Mouse (Mus musculus) E14TG2a.4 (cell line): ENCODE measurements around the gene Dnmt3a.
"Not testable (repeated sequence)": the region's sequence is repeated elsewhere in the genome, so short reads cannot be mapped to it uniquely, and the experiment has no call there.

Experiments
- H3K27me3 ChIP-seq: 2 replicates; pipeline ENCODE4 v1.6.1; 2014; ENCODE audit warnings: low read length, control low read depth; ENCODE audit not compliant: insufficient read depth
- H3K36me3 ChIP-seq: 2 replicates; pipeline ENCODE4 v1.6.1; 2014; ENCODE audit warnings: low read length, control low read depth; ENCODE audit not compliant: insufficient read depth
- H3K4me1 ChIP-seq: replicated peaks from 2 replicates; pipeline ENCODE4 v1.6.1; 2014; ENCODE audit warnings: low read depth, low read length, control low read depth
- H3K4me3 ChIP-seq: replicated peaks from 2 replicates; pipeline ENCODE4 v1.5.1; 2014; ENCODE audit warnings: mild to moderate bottlenecking, low read length
- H3K9me3 ChIP-seq: 2 replicates; pipeline ENCODE4 v1.6.1; 2014; ENCODE audit warnings: low read length, control low read depth
- CTCF ChIP-seq: conservative IDR thresholded peaks from 2 replicates; pipeline ENCODE4 v1.5.1; 2014; ENCODE audit warnings: low read length
- NANOG ChIP-seq: IDR thresholded peaks from 2 replicates; pipeline ENCODE4 v1.6.1; 2014; ENCODE audit warnings: borderline replicate concordance, low read length, mixed read lengths
- POU5F1 ChIP-seq: IDR thresholded peaks from 2 replicates; pipeline ENCODE4 v1.6.1; 2014; ENCODE audit warnings: low read length, borderline replicate concordance

Gene Dnmt3a

DNA sequence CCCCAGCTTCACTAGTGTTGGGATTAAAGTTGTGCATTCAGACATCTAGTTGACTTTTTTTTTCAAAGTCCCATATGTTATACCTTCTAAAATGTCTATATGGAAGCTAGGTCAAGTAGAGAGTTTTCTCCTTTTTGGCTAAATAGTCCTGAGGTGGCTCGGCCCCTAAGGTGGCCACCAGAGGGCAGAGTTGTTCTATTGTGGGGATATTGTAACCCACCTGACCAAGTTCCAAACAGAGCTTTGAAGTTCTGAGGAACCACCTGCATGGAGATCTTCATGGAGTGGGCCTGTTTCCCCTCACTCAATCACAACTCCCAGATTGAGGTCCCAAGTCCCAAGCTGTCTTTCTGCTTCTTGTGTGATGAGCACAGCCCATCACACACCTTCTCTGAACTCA, 120.3 kb downstream of the Dnmt3a start:
- peaks cover 10% of the 10 kb centered on the region for H3K4me1 ChIP-seq
- no peaks in the 10 kb centered on the region for H3K36me3 ChIP-seq
- no peak overlapping the region for H3K4me3 ChIP-seq
- peaks cover 11% of the 10 kb centered on the region; the same call in 1 of the 2 replicates for H3K27me3 ChIP-seq
- no peak for TF ChIP-seq POU5F1
- TF ChIP-seq NANOG: no peak
- TF ChIP-seq CTCF: peak; percentile 89
- H3K9me3 ChIP-seq: no peaks in the 10 kb centered on the region

GRCm38 (mm10) chr12:3928841-3929240, 123.0 kb downstream of the Dnmt3a start:
- Histone ChIP-seq H3K27me3 (peaks cover 8% of the 10 kb centered on the region; the same call in 1 of the 2 replicates), H3K36me3 (no peaks in the 10 kb centered on the region), H3K4me1 (no peaks in the 10 kb centered on the region), H3K9me3 (no peaks in the 10 kb centered on the region), H3K4me3 (no peak overlapping the region)
- TF ChIP-seq CTCF (no peak), POU5F1 (no peak), NANOG (no peak)

- not testable (repeated sequence) for H3K4me3 ChIP-seq, H3K9me3 ChIP-seq, H3K4me1 ChIP-seq, H3K36me3 ChIP-seq, H3K27me3 ChIP-seq
Observed at GRCm38 (mm10) chr12:3930090-3930865, 124.5 kb downstream of the Dnmt3a start.

DNA sequence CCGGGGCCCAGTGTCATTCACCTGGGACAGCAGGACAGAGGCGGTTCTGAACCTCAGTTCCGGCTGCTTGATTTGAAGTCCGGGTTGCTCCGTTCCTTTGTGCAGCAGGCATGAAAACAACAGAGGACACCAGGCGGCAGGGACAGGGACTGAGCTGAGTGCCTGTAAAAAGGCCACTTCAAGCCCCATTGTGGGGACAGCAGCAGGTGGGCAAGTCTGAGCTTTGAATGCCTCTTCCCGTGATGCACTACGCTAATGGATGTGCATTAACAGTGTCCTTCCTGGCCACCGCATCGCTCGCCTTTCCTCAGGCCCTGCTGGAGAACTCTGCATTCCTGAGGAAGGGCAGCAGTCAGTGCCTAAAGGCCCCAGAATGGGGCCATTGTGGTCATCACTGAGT, 136.2 kb downstream of the Dnmt3a start:
- peaks cover 16% of the 10 kb centered on the region for H3K27me3 ChIP-seq
- no peaks in the 10 kb centered on the region for H3K9me3 ChIP-seq
- H3K4me1 ChIP-seq: peaks cover 12% of the 10 kb centered on the region
- no peak for TF ChIP-seq CTCF
- TF ChIP-seq POU5F1: no peak
- TF ChIP-seq NANOG: no peak
- H3K36me3 ChIP-seq: no peaks in the 10 kb centered on the region
- H3K4me3 ChIP-seq: peak overlapping the region; percentile 48

GRCm38 (mm10) chr12:3944454-3945073, 138.8 kb downstream of the Dnmt3a start:
- Histone ChIP-seq H3K4me3 (no peak overlapping the region), H3K4me1 (peaks cover 9% of the 10 kb centered on the region), H3K9me3 (no peaks in the 10 kb centered on the region), H3K36me3 (no peaks in the 10 kb centered on the region), H3K27me3 (peaks cover 28% of the 10 kb centered on the region)
- TF ChIP-seq NANOG (no peak), CTCF (no peak), POU5F1 (no peak)

DNA sequence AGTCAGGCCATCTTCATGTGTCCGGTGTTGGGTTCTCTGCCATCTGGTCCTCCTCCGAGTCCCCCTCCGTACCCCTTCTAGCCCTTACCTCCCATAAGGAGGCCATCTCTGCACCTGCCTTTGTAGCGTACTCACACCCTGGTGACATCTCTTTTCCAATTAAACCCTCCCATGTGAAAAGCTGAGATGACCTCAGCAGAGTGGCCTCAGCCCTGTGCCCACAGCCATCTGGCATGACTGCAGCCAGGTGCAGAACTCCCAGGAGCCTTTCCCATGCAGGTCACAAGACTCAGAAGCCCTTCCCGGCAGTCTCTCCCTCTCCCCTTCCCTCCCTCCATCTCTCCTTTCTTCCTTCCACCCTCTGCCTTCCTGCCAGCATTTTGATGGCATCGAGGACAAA, 141.7 kb downstream of the Dnmt3a start:
- TF ChIP-seq NANOG (no peak), POU5F1 (no peak), CTCF (no peak)
- Histone ChIP-seq H3K27me3 (peaks cover 23% of the 10 kb centered on the region), H3K36me3 (no peaks in the 10 kb centered on the region), H3K9me3 (no peaks in the 10 kb centered on the region), H3K4me1 (peaks cover under 1% of the 10 kb centered on the region), H3K4me3 (no peak overlapping the region)

GRCm38 (mm10) chr12:3954651-3955050, 148.8 kb downstream of the Dnmt3a start, which contains the start of gene Pomc:
Pomc (plus strand) TSS chr12:3954951.
- TF ChIP-seq NANOG (no peak), POU5F1 (no peak), CTCF (no peak)
- Histone ChIP-seq H3K27me3 (peaks cover 19% of the 10 kb centered on the region), H3K4me3 (peak within 1 kb of the TSS; percentile 65), H3K36me3 (no peaks in the 10 kb centered on the region), H3K9me3 (no peaks in the 10 kb centered on the region), H3K4me1 (peaks cover 29% of the 10 kb centered on the region)

DNA sequence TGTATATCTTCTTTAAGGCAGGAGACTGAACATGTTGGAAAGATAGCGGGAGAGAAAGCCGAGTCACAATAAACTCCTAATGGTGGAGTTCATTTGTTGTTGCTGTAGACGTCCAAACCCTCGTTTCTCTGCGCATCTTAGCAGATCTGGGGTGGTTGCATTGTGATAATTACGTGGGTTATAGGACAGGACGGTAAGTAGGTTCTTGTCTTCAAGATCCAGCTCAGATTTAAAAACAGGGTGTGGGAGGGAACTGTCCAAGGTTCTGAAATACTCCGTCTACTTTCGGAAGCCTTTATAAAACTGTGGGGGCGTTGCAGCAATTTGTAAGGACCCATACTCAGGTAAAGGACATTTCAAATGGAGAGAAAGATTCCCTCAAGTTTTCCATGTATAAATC, 149.6 kb downstream of the Dnmt3a start:
- Histone ChIP-seq H3K27me3 (peaks cover 19% of the 10 kb centered on the region), H3K9me3 (no peaks in the 10 kb centered on the region), H3K36me3 (no peaks in the 10 kb centered on the region), H3K4me3 (peak overlapping the region; percentile 65; the same call in 1 of the 2 replicates), H3K4me1 (peaks cover 30% of the 10 kb centered on the region)
- TF ChIP-seq POU5F1: no peak
- no peak for TF ChIP-seq CTCF
- no peak for TF ChIP-seq NANOG

DNA sequence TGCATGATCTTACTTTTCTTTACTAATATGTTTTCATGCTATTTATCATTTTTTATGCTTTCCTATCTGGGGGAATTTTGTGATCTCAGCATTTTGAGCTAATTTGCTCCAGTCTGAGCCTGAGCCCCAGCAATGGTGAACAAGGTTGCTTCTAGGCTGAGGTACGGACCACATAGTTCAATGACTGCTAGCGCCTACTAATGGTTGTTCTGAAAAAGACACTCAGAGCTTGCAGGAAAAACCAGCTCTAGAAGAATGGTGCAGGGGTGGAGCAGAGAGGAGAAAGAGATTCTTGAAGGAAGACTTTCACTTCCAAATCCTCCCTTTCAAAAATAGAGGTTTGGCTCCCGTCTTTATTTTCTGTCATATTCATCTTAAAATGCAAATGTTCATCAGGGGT, 150.5 kb downstream of the Dnmt3a start:
- H3K27me3 ChIP-seq: peaks cover 19% of the 10 kb centered on the region
- peaks cover 35% of the 10 kb centered on the region for H3K4me1 ChIP-seq
- TF ChIP-seq CTCF (peak; percentile 99), POU5F1 (no peak)
- H3K36me3 ChIP-seq: no peaks in the 10 kb centered on the region
- H3K9me3 ChIP-seq: no peaks in the 10 kb centered on the region
- H3K4me3 ChIP-seq: no peak overlapping the region
